Mouse (Mus musculus) cerebellum, adult 8-10 months (tissue): ENCODE measurements around the gene Olfr504.
"Not testable (repeated sequence)": the region's sequence is repeated elsewhere in the genome, so short reads cannot be mapped to it uniquely, and the experiment has no call there.

Experiments
- DNase-seq: peaks from one replicate; pipeline ENCODE4 v3.0.0; 2022

Gene Olfr504

GRCm38 (mm10) chr7:108565693-108566092 is at the start of gene Olfr504:
Gene Olfr504, minus strand, starts transcription at chr7:108565793.
- no peak for DNase-seq

GRCm38 (mm10) chr7:108614110-108614509 is 48.5 kb upstream of the Olfr504 start:
- no peak for DNase-seq

GRCm38 (mm10) chr7:108610487-108610886 is 44.9 kb upstream of the Olfr504 start, which contains the start of gene Olfr506:
Gene Olfr506, plus strand, starts transcription at chr7:108610787.
- DNase-seq, result no peak

DNA sequence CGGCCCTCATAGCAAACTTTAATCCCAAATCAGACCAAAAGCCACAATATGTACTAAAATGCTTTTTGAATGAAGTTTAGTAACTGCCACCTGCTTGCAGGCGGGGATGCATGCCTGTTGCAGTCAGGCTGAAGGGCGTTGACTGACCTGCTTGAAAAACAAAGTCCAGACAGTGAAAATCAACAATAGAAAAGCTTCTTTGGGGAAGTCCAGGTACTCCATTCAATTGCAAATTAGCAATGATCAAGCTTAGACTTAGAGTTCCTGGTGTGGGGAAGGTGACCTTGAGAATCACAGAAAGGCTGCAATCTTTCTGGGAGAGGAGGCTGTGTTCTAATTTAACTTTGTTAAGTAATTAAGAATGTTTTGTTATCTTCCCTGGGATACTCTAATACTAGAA is 36.3 kb upstream of the Olfr504 start:
- DNase-seq, result not testable (repeated sequence)

DNA sequence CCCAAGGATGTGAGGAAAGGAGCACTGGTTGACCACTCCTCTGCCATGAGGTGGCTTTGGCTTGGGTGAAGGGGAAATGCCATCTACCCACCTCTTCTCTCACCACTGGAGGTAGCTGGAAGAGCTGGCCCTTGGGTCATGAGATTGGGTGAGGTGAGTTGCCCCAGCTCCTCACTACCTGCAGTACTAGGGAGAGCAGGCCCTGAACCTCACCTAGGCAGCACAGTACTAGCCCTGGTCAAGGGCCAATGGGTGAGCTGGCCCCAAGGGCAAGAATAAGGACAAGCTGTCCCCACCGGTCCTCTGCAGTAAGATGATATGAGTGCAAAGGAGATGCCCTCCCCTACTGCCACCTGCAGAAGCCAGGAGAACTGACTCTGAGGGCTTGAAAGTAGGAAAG is 24.2 kb upstream of the Olfr504 start:
- DNase-seq, result no peak

GRCm38 (mm10) chr7:108544227-108544626 is 21.4 kb downstream of the Olfr504 start, which contains the start of gene Olfr503:
Gene Olfr503, plus strand, starts transcription at chr7:108544527.
- not testable (repeated sequence) for DNase-seq

GRCm38 (mm10) chr7:108542416-108542815 is 23.2 kb downstream of the Olfr504 start:
- DNase-seq, result no peak

DNA sequence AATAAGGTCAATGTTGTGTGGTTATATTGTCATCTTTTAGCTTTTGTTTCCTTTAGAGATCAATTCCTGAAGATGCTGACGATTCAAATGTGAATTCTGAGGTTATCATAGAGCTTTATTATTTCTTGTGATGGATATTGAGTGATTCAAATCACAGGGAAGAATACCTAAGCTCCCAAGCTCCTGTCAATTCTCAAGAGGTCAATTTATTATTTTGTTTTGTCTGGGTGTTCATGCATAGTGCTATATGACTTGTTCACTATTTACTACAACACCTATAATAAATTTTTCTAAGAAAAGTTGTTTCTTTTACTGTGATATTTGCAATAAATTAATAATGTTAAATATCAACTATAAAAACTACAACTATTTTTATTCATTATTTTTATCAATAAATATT is 40.6 kb downstream of the Olfr504 start, which contains the start of gene Olfr502:
Gene Olfr502 (minus strand): TSS at position 101 of the 400 bp plus-strand sequence.
- DNase-seq, result no peak
